Mouse (Mus musculus) neural tube, embryonic 11.5 days (tissue): ENCODE data around the gene Fdxr. TPM values are rescaled to one million over a fixed set of nuclear protein-coding genes. Genes with fewer than 3 reads are reported as not detected.

ENCODE experiments used
- ATAC-seq: fragments of 200-750 bp; cut with Nextera tagmentation; 2 replicates; pipeline ENCODE4 v1.8.0; 2017; ENCODE audit warnings: moderate number of reproducible peaks, mild to moderate bottlenecking, moderate TSS enrichment, moderate library complexity; ENCODE audit not compliant: insufficient read depth, low FRiP score, low TSS enrichment
- DNase-seq: peaks from one replicate; pipeline ENCODE4 v3.0.0-alpha.2; 2015; ENCODE audit warnings: low spot score
- H3K27ac ChIP-seq: fragments of 300-500 bp; sonication (generic); 2 replicates; pipeline ENCODE4 v1.5.1; 2014; ENCODE audit warnings: low read depth, mild to moderate bottlenecking, low read length
- H3K27me3 ChIP-seq: fragments of 300-500 bp; sonication (generic); 2 replicates; pipeline ENCODE4 v1.6.1; 2014; ENCODE audit warnings: mild to moderate bottlenecking, low read length, mixed read lengths; ENCODE audit not compliant: control insufficient read depth, insufficient read depth
- H3K36me3 ChIP-seq: fragments of 300-500 bp; sonication (generic); 2 replicates; pipeline ENCODE4 v1.6.1; 2014; ENCODE audit warnings: mild to moderate bottlenecking, low read length, moderate library complexity, mixed read lengths; ENCODE audit not compliant: control insufficient read depth, insufficient read depth
- H3K4me1 ChIP-seq: fragments of 300-500 bp; sonication (generic); 2 replicates; pipeline ENCODE4 v1.6.1; 2014; ENCODE audit warnings: low read length, mixed read lengths; ENCODE audit not compliant: control insufficient read depth, insufficient read depth
- H3K4me2 ChIP-seq: fragments of 300-500 bp; sonication (generic); 2 replicates; pipeline ENCODE4 v1.6.1; 2014; ENCODE audit warnings: low read depth, mild to moderate bottlenecking, moderate library complexity
- H3K4me3 ChIP-seq: fragments of 300-500 bp; sonication (generic); 2 replicates; pipeline ENCODE4 v1.5.1; 2014; ENCODE audit warnings: low read depth, low read length
- H3K9ac ChIP-seq: fragments of 300-500 bp; sonication (generic); 2 replicates; pipeline ENCODE4 v1.6.1; 2014; ENCODE audit warnings: mild to moderate bottlenecking, low read length
- H3K9me3 ChIP-seq: fragments of 300-500 bp; sonication (generic); 2 replicates; pipeline ENCODE4 v1.6.1; 2016; ENCODE audit warnings: low read length; ENCODE audit not compliant: control insufficient read depth
- WGBS: fragments of 180-500 bp; shearing (Covaris S2); extraction: QIAGEN DNeasy Blood & Tissue Kit; methylation state at CpG from one replicate; pipeline ENCODE4 v1.1.7; 2014; 5-methylcytosine and 5-hydroxymethylcytosine counted together
- microRNA-seq: library from miRNA; unstranded; fragments of <30 nt; microRNA quantifications from one replicate; pipeline ENCODE4, GENCODE M21; 2016
- polyA plus RNA-seq: library from polyadenylated mRNA; unstranded; fragments of >200 nt; fragmentation: Nextera tagmentation; extraction: Ambion mirVana; gene quantifications from 2 replicates; pipeline ENCODE4 v1.2.1, GENCODE M21; 2014

Fdxr gene
- polyA plus RNA-seq, 1 experiment from 2014 or later: 15.1 TPM

DNA sequence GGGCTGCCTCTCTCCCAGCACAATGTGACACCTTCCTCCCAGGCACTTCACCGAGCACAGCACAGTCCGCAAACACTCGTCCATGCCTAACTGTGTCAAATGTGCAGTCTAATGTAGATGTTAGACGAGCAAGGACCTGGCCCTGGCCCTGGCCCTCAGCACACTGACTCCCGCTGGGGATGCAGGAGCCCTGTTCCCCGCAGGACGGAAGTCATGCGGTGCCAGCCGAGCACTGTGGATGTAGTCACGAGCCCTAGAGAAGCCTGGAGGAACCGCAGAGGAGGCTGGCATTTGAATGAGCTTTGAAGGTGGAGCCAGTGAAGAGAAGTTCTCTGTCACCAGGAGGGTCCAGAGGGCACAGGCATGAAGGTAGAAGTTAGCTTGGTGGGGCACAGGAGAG, 53.4 kb downstream of the Fdxr start:
- H3K27me3 ChIP-seq: no peaks in the 10 kb centered on the region; the same call in 1 of the 2 replicates
- H3K9ac ChIP-seq: no peak overlapping the region
- WGBS: 67% methylated on average over 11 of the region's 11 CpGs
- no peak overlapping the region for H3K4me3 ChIP-seq
- peaks cover 12% of the 10 kb centered on the region for H3K4me1 ChIP-seq
- no peaks in the 10 kb centered on the region for H3K36me3 ChIP-seq
- H3K27ac ChIP-seq: no peak overlapping the region
- H3K9me3 ChIP-seq: no peaks in the 10 kb centered on the region
- no peak overlapping the region for H3K4me2 ChIP-seq
- no peak for DNase-seq
- no peak for ATAC-seq

DNA sequence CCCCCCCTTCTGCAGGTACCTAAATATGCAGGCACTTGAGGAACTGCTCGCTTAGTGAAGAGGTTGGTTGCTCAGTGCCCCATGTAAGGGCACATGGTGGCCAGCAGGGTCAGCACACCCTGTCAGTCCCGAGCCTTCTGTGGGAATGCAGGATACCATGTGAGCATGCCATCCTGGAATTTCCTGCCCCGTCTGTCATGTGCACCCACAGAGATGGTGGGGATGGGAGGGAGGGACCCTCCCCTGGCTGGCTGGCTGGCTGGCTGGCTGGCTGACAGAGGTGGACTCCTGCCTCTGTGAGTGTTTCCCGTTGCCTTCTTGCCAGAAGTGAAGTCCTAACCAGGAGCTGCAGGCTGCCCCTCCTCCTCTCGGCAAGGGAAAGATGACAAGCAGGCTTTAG, 54.3 kb downstream of the Fdxr start:
- ATAC-seq: no peak
- H3K4me1 ChIP-seq: peaks cover 10% of the 10 kb centered on the region
- H3K36me3 ChIP-seq: no peaks in the 10 kb centered on the region
- 42% methylated on average over 5 of the region's 5 CpGs for whole genome bisulfite sequencing
- no peak overlapping the region for H3K4me2 ChIP-seq
- H3K9ac ChIP-seq: no peak overlapping the region
- no peak overlapping the region for H3K27ac ChIP-seq
- DNase-seq: no peak
- no peak overlapping the region for H3K4me3 ChIP-seq
- no peaks in the 10 kb centered on the region; the same call in 1 of the 2 replicates for H3K27me3 ChIP-seq
- H3K9me3 ChIP-seq: no peaks in the 10 kb centered on the region

DNA sequence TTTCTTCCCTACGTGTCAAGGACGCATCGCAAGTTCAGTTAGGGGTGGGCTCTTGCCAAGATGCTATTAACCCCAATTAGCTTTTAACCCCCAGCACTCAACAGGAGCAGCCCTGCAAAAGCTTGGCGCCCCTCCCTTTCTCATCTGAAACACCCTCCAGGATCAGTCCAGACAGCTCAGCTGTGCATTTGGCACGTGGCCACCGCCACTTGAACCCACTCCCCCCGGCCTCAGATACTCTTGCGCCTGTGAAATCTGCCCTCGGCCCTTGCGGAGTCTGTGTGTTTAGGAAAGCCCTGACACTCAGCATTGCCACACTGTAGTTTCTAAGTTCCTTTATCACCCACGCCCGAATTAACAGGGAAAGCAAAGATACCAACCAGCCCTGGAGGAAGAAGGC, 54.8 kb downstream of the Fdxr start:
- peaks cover 9% of the 10 kb centered on the region for H3K4me1 ChIP-seq
- no peak overlapping the region for H3K4me3 ChIP-seq

DNA sequence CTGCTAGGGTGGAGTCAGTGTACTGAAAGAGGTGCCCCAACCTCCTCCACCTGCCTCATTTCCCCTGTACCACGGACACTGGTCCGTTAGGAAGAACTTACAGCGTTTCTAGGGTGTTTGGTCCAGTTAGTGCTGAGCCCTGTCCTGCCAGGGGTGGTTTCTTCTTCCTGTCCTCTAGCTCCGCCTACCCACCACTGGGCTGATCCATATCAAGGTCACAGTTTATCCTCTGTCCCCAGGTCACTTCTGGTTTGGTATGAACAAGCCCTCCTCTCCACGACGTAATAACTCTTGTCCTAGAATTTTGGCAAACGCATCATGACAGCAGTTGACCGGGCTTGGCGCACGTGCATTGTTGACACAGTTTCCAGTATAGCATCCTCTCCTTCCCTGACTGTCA, 57.2 kb downstream of the Fdxr start:
- H3K27me3 ChIP-seq: no peaks in the 10 kb centered on the region
- no peak for ATAC-seq
- no peak for DNase-seq
- H3K27ac ChIP-seq: no peak overlapping the region
- H3K9ac ChIP-seq: no peak overlapping the region
- H3K36me3 ChIP-seq: no peaks in the 10 kb centered on the region
- H3K4me1 ChIP-seq: no peaks in the 10 kb centered on the region
- H3K4me3 ChIP-seq: no peak overlapping the region
- no peak overlapping the region for H3K4me2 ChIP-seq
- WGBS: 89% methylated on average over 10 of the region's 10 CpGs
- no peaks in the 10 kb centered on the region for H3K9me3 ChIP-seq

More for the DNA sequence above, 54.8 kb downstream of the Fdxr start:
- no peak overlapping the region for H3K27ac ChIP-seq
- H3K9ac ChIP-seq: no peak overlapping the region
- no peaks in the 10 kb centered on the region for H3K36me3 ChIP-seq
- H3K27me3 ChIP-seq: no peaks in the 10 kb centered on the region; the same call in 1 of the 2 replicates
- 68% methylated on average over 12 of the region's 12 CpGs for WGBS
- no peak overlapping the region for H3K4me2 ChIP-seq
- DNase-seq: no peak
- no peak for ATAC-seq
- no peaks in the 10 kb centered on the region for H3K9me3 ChIP-seq

DNA sequence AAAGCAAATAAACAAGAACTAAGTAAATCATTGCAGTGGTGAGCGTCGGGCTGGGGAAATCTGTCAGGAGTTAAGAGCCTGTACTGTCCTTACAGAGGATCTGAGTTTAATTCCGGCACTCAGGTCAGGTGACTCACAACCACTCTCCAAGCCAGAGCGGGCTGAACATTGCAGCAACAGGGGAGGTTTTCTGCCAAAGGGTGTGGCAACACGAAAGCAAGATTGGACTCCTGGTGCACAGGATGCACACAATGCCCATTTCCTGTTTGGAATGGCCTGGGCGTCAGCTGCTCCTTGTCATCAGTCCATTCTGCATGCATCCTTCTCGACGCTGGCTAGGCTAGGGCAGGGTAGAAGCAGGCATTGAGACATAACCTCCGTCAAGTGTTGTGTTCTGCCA, 57.6 kb downstream of the Fdxr start:
- WGBS: 75% methylated on average over 9 of the region's 9 CpGs
- H3K27me3 ChIP-seq: no peaks in the 10 kb centered on the region
- H3K4me3 ChIP-seq: no peak overlapping the region
- no peak overlapping the region for H3K4me2 ChIP-seq
- H3K36me3 ChIP-seq: no peaks in the 10 kb centered on the region
- DNase-seq (no peak), ATAC-seq (no peak)
- H3K4me1 ChIP-seq: no peaks in the 10 kb centered on the region
- H3K9ac ChIP-seq: no peak overlapping the region
- H3K9me3 ChIP-seq: no peaks in the 10 kb centered on the region
- H3K27ac ChIP-seq: no peak overlapping the region

Small RNA genes within 50 kb of the gene (microRNA-seq; reads per million reads assigned to microRNA genes)
- not detected for gene Gm25837

Other genes starting within 250 kb of the Fdxr start
- gene Cd300ld5, start 239.3 kb downstream of the Fdxr start, polyA plus RNA-seq: not detected in 2 replicates
- not detected in 2 replicates for gene Cd300ld3, start 228.6 kb downstream of the Fdxr start, polyA plus RNA-seq
- not detected in 2 replicates for gene Cd300e, start 214.9 kb downstream of the Fdxr start, polyA plus RNA-seq
- 1.3 and 1.9 TPM in 2 replicates for gene Rab37, start 185.6 kb downstream of the Fdxr start, polyA plus RNA-seq
- gene Cd300lf, start 143.1 kb downstream of the Fdxr start, polyA plus RNA-seq: not detected in 2 replicates
- 43.4 and 44.1 TPM in 2 replicates for gene Slc9a3r1, start 113.7 kb downstream of the Fdxr start, polyA plus RNA-seq
- 8.8 and 11.0 TPM in 2 replicates for gene Tmem104, start 89.6 kb downstream of the Fdxr start, polyA plus RNA-seq
- gene Nat9, start 89.2 kb downstream of the Fdxr start, polyA plus RNA-seq: 20.3 and 20.8 TPM in 2 replicates
- gene Grin2c, start 9.8 kb downstream of the Fdxr start, polyA plus RNA-seq: 0.57 and 0.85 TPM in 2 replicates
- 0.18 and 0.24 TPM in 2 replicates for gene Fads6, start 20.6 kb upstream of the Fdxr start, polyA plus RNA-seq
- not detected in 2 replicates for gene Otop2, start 30.1 kb upstream of the Fdxr start, polyA plus RNA-seq
- gene Ush1g, start 45.0 kb upstream of the Fdxr start, polyA plus RNA-seq: 0.12 TPM in 1 of 2 replicates, not detected in the other
- gene Otop3, start 57.7 kb upstream of the Fdxr start, polyA plus RNA-seq: 0.35 and 0.37 TPM in 2 replicates
- gene Hid1, start 90.7 kb upstream of the Fdxr start, polyA plus RNA-seq: 13.1 and 16.1 TPM in 2 replicates
- gene Cdr2l, start 104.9 kb upstream of the Fdxr start, polyA plus RNA-seq: 18.1 and 18.5 TPM in 2 replicates
- gene Mrpl58, start 126.7 kb upstream of the Fdxr start, polyA plus RNA-seq: 221 and 230 TPM in 2 replicates
- 866 and 868 TPM in 2 replicates for gene Atp5h, start 142.9 kb upstream of the Fdxr start, polyA plus RNA-seq
- gene Kctd2, start 143.1 kb upstream of the Fdxr start, polyA plus RNA-seq: 22.0 and 25.7 TPM in 2 replicates
- 0.12 TPM in 1 of 2 replicates, not detected in the other for gene Trim80, start 163.5 kb upstream of the Fdxr start, polyA plus RNA-seq
- 0.11 and 0.22 TPM in 2 replicates for gene Slc16a5, start 185.4 kb upstream of the Fdxr start, polyA plus RNA-seq
- gene Armc7, start 198.6 kb upstream of the Fdxr start, polyA plus RNA-seq: 7.8 and 8.3 TPM in 2 replicates
- gene Nt5c, start 214.8 kb upstream of the Fdxr start, polyA plus RNA-seq: 76.0 and 77.0 TPM in 2 replicates
- 870 and 877 TPM in 2 replicates for gene Jpt1, start 237.3 kb upstream of the Fdxr start, polyA plus RNA-seq